Mouse (Mus musculus) G1E (cell line): ENCODE data around the gene Pde4a.

Experiments
- CTCF ChIP-seq: IDR thresholded peaks from 2 replicates; pipeline ENCODE4 v1.5.1; 2012; ENCODE audit warnings: low read depth, low read length, inconsistent platforms, mixed read lengths
- POLR2AphosphoS5 ChIP-seq: IDR thresholded peaks from 2 replicates; pipeline ENCODE4 v1.6.1; 2012; ENCODE audit warnings: low read depth, low read length, inconsistent platforms; ENCODE audit not compliant: insufficient replicate concordance

GRCm38 (mm10) chr9:21126259-21126627 lies 39.3 kb upstream of the Pde4a start:
- TF ChIP-seq CTCF (no peak), POLR2AphosphoS5 (no peak)
